Mouse (Mus musculus) stomach, embryonic 15.5 days (tissue): ENCODE data around the gene Erg. TPM values are rescaled to one million over a fixed set of nuclear protein-coding genes. Genes with fewer than 3 reads are reported as not detected.

Experiments
- ATAC-seq: fragments of 200-750 bp; cut with Nextera tagmentation; 2 replicates; pipeline ENCODE4 v1.8.0; 2017; ENCODE audit warnings: low read depth, moderate number of reproducible peaks, moderate TSS enrichment; ENCODE audit not compliant: insufficient read depth, low FRiP score
- H3K27ac ChIP-seq: fragments of 300-500 bp; sonication (generic); 2 replicates; pipeline ENCODE4 v1.5.1; 2015; ENCODE audit warnings: mild to moderate bottlenecking, inconsistent platforms
- H3K27me3 ChIP-seq: fragments of 300-500 bp; sonication (generic); replicated peaks from 2 replicates; pipeline ENCODE4 v1.6.1; 2015; ENCODE audit warnings: inconsistent platforms
- H3K36me3 ChIP-seq: fragments of 300-500 bp; sonication (generic); 2 replicates; pipeline ENCODE4 v1.6.1; 2015; ENCODE audit warnings: inconsistent platforms
- H3K4me1 ChIP-seq: fragments of 300-500 bp; sonication (generic); 2 replicates; pipeline ENCODE4 v1.6.1; 2015; ENCODE audit warnings: inconsistent platforms
- H3K4me2 ChIP-seq: fragments of 300-500 bp; sonication (generic); 2 replicates; pipeline ENCODE4 v1.6.1; 2015; ENCODE audit warnings: mild to moderate bottlenecking, inconsistent platforms
- H3K4me3 ChIP-seq: fragments of 300-500 bp; sonication (generic); replicated peaks from 2 replicates; pipeline ENCODE4 v1.5.1; 2015; ENCODE audit warnings: inconsistent platforms
- H3K9ac ChIP-seq: fragments of 300-500 bp; sonication (generic); 2 replicates; pipeline ENCODE4 v1.6.1; 2015; ENCODE audit warnings: inconsistent platforms
- H3K9me3 ChIP-seq: fragments of 300-500 bp; sonication (generic); 2 replicates; pipeline ENCODE4 v1.6.1; 2016; ENCODE audit warnings: inconsistent platforms
- WGBS: fragments of 180-500 bp; shearing (Covaris S2); methylation state at CpG from one replicate; pipeline ENCODE4 v1.1.7; 2015; 5-methylcytosine and 5-hydroxymethylcytosine counted together
- polyA plus RNA-seq: library from polyadenylated mRNA; unstranded; fragments of >200 nt; fragmentation: Nextera tagmentation; extraction: Ambion mirVana; gene quantifications from 2 replicates; pipeline ENCODE4 v1.2.1, GENCODE M21; 2015

Erg gene
- polyA plus RNA-seq, 1 experiment from 2014 or later = 6.0 TPM

GRCm38 (mm10) chr16:95602504-95602903, 16.1 kb upstream of the Erg start:
- Histone ChIP-seq H3K9ac (no peak overlapping the region), H3K27me3 (no peaks in the 10 kb centered on the region), H3K27ac (no peak overlapping the region), H3K4me3 (no peak overlapping the region), H3K4me1 (peaks cover 4% of the 10 kb centered on the region; the same call in 1 of the 2 replicates), H3K9me3 (no peaks in the 10 kb centered on the region), H3K36me3 (no peaks in the 10 kb centered on the region), H3K4me2 (no peak overlapping the region)
- no peak for ATAC-seq
- 35% methylated on average over 5 of the region's 5 CpGs for WGBS

- no peak overlapping the region for H3K27ac ChIP-seq
- no peaks in the 10 kb centered on the region for H3K27me3 ChIP-seq
- ATAC-seq = no peak
- H3K9ac ChIP-seq = no peak overlapping the region
- WGBS = 44% methylated on average over 4 of the region's 4 CpGs
- no peaks in the 10 kb centered on the region for H3K9me3 ChIP-seq
- no peaks in the 10 kb centered on the region for H3K36me3 ChIP-seq
- peaks cover 4% of the 10 kb centered on the region; the same call in 1 of the 2 replicates for H3K4me1 ChIP-seq
- no peak overlapping the region for H3K4me3 ChIP-seq
- no peak overlapping the region for H3K4me2 ChIP-seq
Observed at GRCm38 (mm10) chr16:95601807-95602206, 15.4 kb upstream of the Erg start.

- no peaks in the 10 kb centered on the region for H3K9me3 ChIP-seq
- H3K4me3 ChIP-seq = no peak overlapping the region
- no peaks in the 10 kb centered on the region for H3K36me3 ChIP-seq
- ATAC-seq = no peak
- 93% methylated on average over 4 of the region's 4 CpGs for WGBS
- peaks cover 4% of the 10 kb centered on the region; the same call in 1 of the 2 replicates for H3K4me1 ChIP-seq
- H3K27me3 ChIP-seq = no peaks in the 10 kb centered on the region
- no peak overlapping the region for H3K27ac ChIP-seq
- no peak overlapping the region for H3K4me2 ChIP-seq
- H3K9ac ChIP-seq = no peak overlapping the region
Observed at GRCm38 (mm10) chr16:95601219-95601580, 14.8 kb upstream of the Erg start.

GRCm38 (mm10) chr16:95600572-95601218, 14.3 kb upstream of the Erg start:
- no peak overlapping the region for H3K27ac ChIP-seq
- H3K4me3 ChIP-seq = no peak overlapping the region
- no peaks in the 10 kb centered on the region for H3K36me3 ChIP-seq
- ATAC-seq = no peak
- 84% methylated on average over 19 of the region's 19 CpGs for WGBS
- H3K4me1 ChIP-seq = peaks cover 4% of the 10 kb centered on the region; the same call in 1 of the 2 replicates
- H3K9ac ChIP-seq = no peak overlapping the region
- no peak overlapping the region for H3K4me2 ChIP-seq
- no peaks in the 10 kb centered on the region for H3K27me3 ChIP-seq
- no peaks in the 10 kb centered on the region for H3K9me3 ChIP-seq

- 88% methylated on average over 4 of the region's 4 CpGs for WGBS
- Histone ChIP-seq H3K4me3 (no peak overlapping the region), H3K9ac (no peak overlapping the region), H3K4me1 (peaks cover 4% of the 10 kb centered on the region; the same call in 1 of the 2 replicates), H3K36me3 (no peaks in the 10 kb centered on the region), H3K27ac (no peak overlapping the region), H3K9me3 (no peaks in the 10 kb centered on the region), H3K4me2 (no peak overlapping the region), H3K27me3 (no peaks in the 10 kb centered on the region)
- ATAC-seq = no peak
Observed at GRCm38 (mm10) chr16:95598930-95599329, 12.5 kb upstream of the Erg start.

GRCm38 (mm10) chr16:95597578-95597951, 11.2 kb upstream of the Erg start:
- Histone ChIP-seq H3K27me3 (no peaks in the 10 kb centered on the region), H3K27ac (no peak overlapping the region), H3K9ac (no peak overlapping the region), H3K36me3 (no peaks in the 10 kb centered on the region), H3K4me2 (no peak overlapping the region), H3K4me1 (peaks cover 4% of the 10 kb centered on the region; the same call in 1 of the 2 replicates), H3K9me3 (no peaks in the 10 kb centered on the region), H3K4me3 (no peak overlapping the region)
- no peak for ATAC-seq
- 57% methylated on average over 7 of the region's 7 CpGs for WGBS

- H3K9me3 ChIP-seq = no peaks in the 10 kb centered on the region
- H3K27ac ChIP-seq = no peak overlapping the region
- ATAC-seq = no peak
- H3K4me2 ChIP-seq = no peak overlapping the region
- no peak overlapping the region for H3K4me3 ChIP-seq
- H3K9ac ChIP-seq = no peak overlapping the region
- peaks cover 1% of the 10 kb centered on the region; the same call in 1 of the 2 replicates for H3K4me1 ChIP-seq
- H3K36me3 ChIP-seq = no peaks in the 10 kb centered on the region
- 87% methylated on average over 11 of the region's 11 CpGs for WGBS
- H3K27me3 ChIP-seq = no peaks in the 10 kb centered on the region
Observed at GRCm38 (mm10) chr16:95596884-95597577, 10.6 kb upstream of the Erg start.

- Histone ChIP-seq H3K4me3 (no peak overlapping the region), H3K27me3 (peaks cover 14% of the 10 kb centered on the region), H3K36me3 (no peaks in the 10 kb centered on the region), H3K4me1 (peaks cover 15% of the 10 kb centered on the region; the same call in 1 of the 2 replicates), H3K27ac (no peak overlapping the region), H3K9ac (no peak overlapping the region), H3K9me3 (no peaks in the 10 kb centered on the region), H3K4me2 (no peak overlapping the region)
- ATAC-seq = no peak
- 28% methylated on average over 5 of the region's 5 CpGs for WGBS
Observed at GRCm38 (mm10) chr16:95588849-95589248, 2.5 kb upstream of the Erg start.

- H3K36me3 ChIP-seq = no peaks in the 10 kb centered on the region
- no peak overlapping the region for H3K27ac ChIP-seq
- no peak for ATAC-seq
- H3K9me3 ChIP-seq = no peaks in the 10 kb centered on the region
- H3K9ac ChIP-seq = no peak overlapping the region
- 27% methylated on average over 7 of the region's 7 CpGs for WGBS
- H3K4me1 ChIP-seq = peaks cover 15% of the 10 kb centered on the region; the same call in 1 of the 2 replicates
- H3K4me2 ChIP-seq = peak overlapping the region; percentile 92
- H3K27me3 ChIP-seq = peaks cover 23% of the 10 kb centered on the region
- peak overlapping the region; percentile 43 for H3K4me3 ChIP-seq
Observed at GRCm38 (mm10) chr16:95586726-95587125, 333 bp upstream of the Erg start.

GRCm38 (mm10) chr16:95585541-95586310, 667 bp downstream of the Erg start:
- under 1% methylated on average over 36 of the region's 36 CpGs for WGBS
- Histone ChIP-seq H3K27me3 (peaks cover 26% of the 10 kb centered on the region), H3K4me3 (peak overlapping the region; percentile 43)

GRCm38 (mm10) chr16:95584751-95585528, 1.5 kb downstream of the Erg start:
- Histone ChIP-seq H3K27me3 (peaks cover 26% of the 10 kb centered on the region), H3K9me3 (no peaks in the 10 kb centered on the region), H3K36me3 (no peaks in the 10 kb centered on the region), H3K9ac (no peak overlapping the region), H3K27ac (no peak overlapping the region), H3K4me1 (peaks cover 15% of the 10 kb centered on the region; the same call in 1 of the 2 replicates), H3K4me3 (peak overlapping the region; percentile 43), H3K4me2 (peak overlapping the region; percentile 92)
- ATAC-seq = no peak
- WGBS = 13% methylated on average over 37 of the region's 37 CpGs

More at GRCm38 (mm10) chr16:95585541-95586310, 667 bp downstream of the Erg start:
- H3K4me2 ChIP-seq = peak overlapping the region; percentile 92
- ATAC-seq = peak; percentile 72; the same call in 1 of the 2 replicates
- no peaks in the 10 kb centered on the region for H3K36me3 ChIP-seq
- peak overlapping the region; percentile 4; the same call in 1 of the 2 replicates for H3K9ac ChIP-seq
- no peak overlapping the region for H3K27ac ChIP-seq
- H3K9me3 ChIP-seq = no peaks in the 10 kb centered on the region
- peaks cover 15% of the 10 kb centered on the region; the same call in 1 of the 2 replicates for H3K4me1 ChIP-seq
